Mouse (Mus musculus) left cerebral cortex, postnatal 36 days (tissue): ENCODE results near the gene Zfp36l2. TPM values are rescaled to one million over a fixed set of nuclear protein-coding genes. Genes with fewer than 3 reads are reported as not detected.
A peak's percentile ranks its signal among the peaks of the same experiment; 100 is the strongest.

Experiments used
- DNase-seq, 2 experiments: peaks; one replicate each; pipeline ENCODE4 v3.0.0; 2021 to 2022; ENCODE audit warnings: low spot score in 2 of 2, mixed read lengths in 1 of 2
- intact Hi-C: fragments of 180-260 bp; cut with DNase I; formaldehyde crosslinking; loops from one replicate; pipeline ENCODE4 v1.15.1; 2025
- total RNA-seq, 2 experiments: library from RNA; stranded (reverse); gene quantifications; 2 replicates each; pipeline ENCODE4 v1.2.3; 2021

Zfp36l2 gene
- total RNA-seq, 2 experiments from 2014 or later = 23.9 to 28.3 TPM

GRCm38 (mm10) chr17:84156227-84156573, 31.5 kb downstream of the Zfp36l2 start:
- intact Hi-C loops = no loop called here

GRCm38 (mm10) chr17:84155516-84156226, 32.1 kb downstream of the Zfp36l2 start:
- DNase-seq = no peak
- intact Hi-C loops = no loop called here

More at GRCm38 (mm10) chr17:84156227-84156573, 31.5 kb downstream of the Zfp36l2 start:
- DNase-seq = no peak

GRCm38 (mm10) chr17:84155029-84155338, 32.8 kb downstream of the Zfp36l2 start:
- intact Hi-C loops = no loop called here
- DNase-seq = no peak

- DNase-seq = no peak
- intact Hi-C loops = no loop called here
These were observed 33.3 kb downstream of the Zfp36l2 start for GRCm38 (mm10) chr17:84154302-84155028.

- DNase-seq = no peak
- intact Hi-C loops = no loop called here
These were observed 34.6 kb downstream of the Zfp36l2 start for GRCm38 (mm10) chr17:84152976-84153786.

- DNase-seq = no peak
- intact Hi-C loops = no loop called here
These were observed 35.4 kb downstream of the Zfp36l2 start for GRCm38 (mm10) chr17:84152206-84152975.

- intact Hi-C loops = no loop called here
- DNase-seq = no peak
These were observed 36.4 kb downstream of the Zfp36l2 start for GRCm38 (mm10) chr17:84151306-84151705.

- intact Hi-C loops = no loop called here
- no peak for DNase-seq
These were observed 37.5 kb downstream of the Zfp36l2 start for GRCm38 (mm10) chr17:84150291-84150690.

- intact Hi-C loops = loop anchor here (5.0 kb wide), 1 partner anchor 33 kb away; no protein-coding TSS in a partner anchor
- no peak for DNase-seq
These were observed 38.2 kb downstream of the Zfp36l2 start for GRCm38 (mm10) chr17:84149566-84149965.

- intact Hi-C loops = loop anchor here (5.0 kb wide), 1 partner anchor 34 kb away; no protein-coding TSS in a partner anchor
These were observed 39.0 kb downstream of the Zfp36l2 start for GRCm38 (mm10) chr17:84148499-84149484.

GRCm38 (mm10) chr17:84147183-84148108, 40.3 kb downstream of the Zfp36l2 start:
- intact Hi-C loops = loop anchor here (5.0 kb wide), 1 partner anchor 35 kb away; no protein-coding TSS in a partner anchor
- DNase-seq = no peak

More at GRCm38 (mm10) chr17:84148499-84149484, 39.0 kb downstream of the Zfp36l2 start:
- peak; percentile 60 to 65 for DNase-seq

GRCm38 (mm10) chr17:84146458-84147182, 41.1 kb downstream of the Zfp36l2 start:
- intact Hi-C loops = loop anchor here (5.0 kb wide), 1 partner anchor 36 kb away; no protein-coding TSS in a partner anchor
- no peak for DNase-seq

GRCm38 (mm10) chr17:84145826-84146287, 41.9 kb downstream of the Zfp36l2 start:
- no peak for DNase-seq

GRCm38 (mm10) chr17:84144762-84145599, 42.8 kb downstream of the Zfp36l2 start:
- DNase-seq = no peak
- intact Hi-C loops = loop anchor here (5.0 kb wide), 1 partner anchor 37 kb away; no protein-coding TSS in a partner anchor

More at GRCm38 (mm10) chr17:84145826-84146287, 41.9 kb downstream of the Zfp36l2 start:
- intact Hi-C loops = loop anchor here (5.0 kb wide), 1 partner anchor 36 kb away; no protein-coding TSS in a partner anchor

GRCm38 (mm10) chr17:84144130-84144529, 43.6 kb downstream of the Zfp36l2 start:
- intact Hi-C loops = no loop called here
- DNase-seq = no peak
